Mouse (Mus musculus) right cerebral cortex, postnatal 10 days (tissue): ENCODE results near the gene Taar1.

Experiments
- DNase-seq, 2 experiments: peaks; one replicate each; pipeline ENCODE4 v3.0.0; 2021; ENCODE audit warnings: low spot score in 2 of 2

The Taar1 gene

DNA sequence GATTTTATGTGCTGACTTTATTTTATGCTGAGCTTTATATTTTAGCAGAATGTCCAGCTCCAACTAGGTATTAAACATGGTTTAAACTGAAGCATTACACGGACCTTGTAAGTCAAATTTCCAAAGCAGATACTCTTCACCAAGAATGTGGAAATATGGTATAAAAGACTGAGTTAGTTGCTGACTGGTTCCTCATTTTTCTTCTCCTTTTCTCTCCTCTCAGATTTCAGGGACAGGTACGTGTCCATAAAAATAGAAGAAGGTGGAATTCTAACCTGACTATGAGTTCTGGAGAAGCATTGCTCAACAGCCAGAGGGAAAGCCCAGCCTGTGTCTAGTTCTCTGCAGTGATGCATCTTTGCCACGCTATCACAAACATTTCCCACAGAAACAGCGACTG lies at the start of gene Taar1:
Taar1 (plus strand) TSS at position 301 of the 400 bp plus-strand sequence.
- DNase-seq = no peak

GRCm38 (mm10) chr10:23880695-23881094 lies 39.5 kb upstream of the Taar1 start:
- no peak for DNase-seq

GRCm38 (mm10) chr10:23884910-23885309 lies 35.2 kb upstream of the Taar1 start:
- DNase-seq = no peak

DNA sequence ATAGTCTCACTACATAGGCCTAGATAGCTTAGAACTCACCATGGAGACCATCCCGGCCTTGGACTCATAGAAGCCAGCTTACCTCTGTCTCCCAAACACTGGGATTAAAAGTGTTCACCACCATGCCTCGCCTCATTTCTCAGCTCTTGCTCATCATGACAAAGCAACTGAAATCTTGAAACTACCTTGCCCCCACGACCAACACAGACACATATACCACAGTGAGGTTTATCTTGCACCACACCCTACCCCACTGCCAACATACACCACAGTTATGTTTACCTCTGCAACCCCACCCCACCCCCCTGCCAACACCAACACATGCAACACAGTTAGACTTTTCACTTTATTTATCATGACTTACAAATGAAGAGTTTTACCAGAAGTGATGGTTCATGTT lies 34.1 kb upstream of the Taar1 start:
- no peak for DNase-seq

- DNase-seq = no peak
Observed at GRCm38 (mm10) chr10:23892987-23893386, 27.2 kb upstream of the Taar1 start.

DNA sequence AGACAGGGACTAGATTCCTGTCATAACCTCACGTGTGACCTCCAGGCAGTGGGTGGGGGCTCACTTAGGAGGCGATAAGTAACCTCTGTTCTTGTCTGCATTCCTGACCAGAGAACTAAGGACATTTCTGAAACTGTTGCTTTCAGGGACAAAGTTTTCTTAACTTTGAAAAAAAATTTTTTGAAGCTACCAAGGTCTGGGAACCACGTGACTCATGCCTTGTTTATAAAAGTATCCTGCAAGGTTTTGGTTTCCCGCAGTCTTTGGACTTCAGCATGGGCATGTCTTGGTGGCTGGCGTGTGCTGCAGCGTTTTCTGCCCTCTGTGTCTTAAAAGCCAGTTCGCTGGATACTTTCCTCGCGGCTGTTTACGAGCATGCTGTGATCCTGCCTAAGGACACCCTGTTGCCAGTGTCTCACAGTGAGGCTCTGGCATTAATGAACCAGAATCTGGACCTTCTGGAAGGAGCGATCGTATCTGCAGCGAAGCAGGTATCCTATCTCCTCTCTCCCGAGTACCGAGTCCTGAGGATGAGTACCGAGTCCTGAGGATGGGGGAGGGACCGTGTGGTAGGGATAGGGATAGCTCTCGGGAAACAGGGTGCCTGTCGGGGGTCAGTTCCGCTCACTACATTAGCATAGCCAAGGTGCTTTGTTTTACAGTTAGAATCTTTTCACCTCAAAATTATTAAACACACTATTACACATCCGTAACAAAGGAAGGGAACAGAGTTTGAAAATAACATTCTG lies 25.4 kb upstream of the Taar1 start, which contains the start of gene Vnn1:
Vnn1 (plus strand) TSS at position 88 of the 749 bp plus-strand sequence.
- no peak for DNase-seq

GRCm38 (mm10) chr10:23895376-23895775 lies 24.8 kb upstream of the Taar1 start:
- no peak for DNase-seq

GRCm38 (mm10) chr10:23901119-23901518 lies 19.0 kb upstream of the Taar1 start:
- DNase-seq = peak in 1 of 2 experiments; percentile 21

- DNase-seq = no peak
Observed at GRCm38 (mm10) chr10:23905661-23906060, 14.5 kb upstream of the Taar1 start.

GRCm38 (mm10) chr10:23922468-23922867 lies 2.3 kb downstream of the Taar1 start:
- no peak for DNase-seq

- no peak for DNase-seq
Observed at GRCm38 (mm10) chr10:23923941-23924340, 3.8 kb downstream of the Taar1 start.

DNA sequence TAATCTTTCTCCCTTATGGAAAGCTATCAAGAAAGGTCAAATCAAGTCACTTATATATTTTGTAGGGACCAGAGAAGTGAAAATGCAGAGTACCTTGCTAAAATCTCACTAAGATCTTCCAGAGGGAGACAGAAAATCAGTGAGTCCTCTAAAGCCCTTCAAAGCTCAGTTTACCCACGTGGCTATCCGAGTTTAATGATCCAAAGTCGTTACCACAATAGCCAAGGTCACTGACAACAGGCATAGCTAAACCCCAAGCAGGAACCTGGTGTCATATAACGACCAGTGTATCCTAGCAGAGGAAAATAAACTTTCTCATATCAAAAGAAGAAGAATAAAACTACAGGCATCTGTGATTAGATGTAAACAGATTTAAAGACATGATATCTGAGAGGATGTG lies 17.5 kb downstream of the Taar1 start:
- DNase-seq = no peak

GRCm38 (mm10) chr10:23938312-23938711 lies 18.2 kb downstream of the Taar1 start, which contains the start of gene Taar2:
TSS of gene Taar2 (plus strand) at chr10:23938572.
- DNase-seq = no peak

DNA sequence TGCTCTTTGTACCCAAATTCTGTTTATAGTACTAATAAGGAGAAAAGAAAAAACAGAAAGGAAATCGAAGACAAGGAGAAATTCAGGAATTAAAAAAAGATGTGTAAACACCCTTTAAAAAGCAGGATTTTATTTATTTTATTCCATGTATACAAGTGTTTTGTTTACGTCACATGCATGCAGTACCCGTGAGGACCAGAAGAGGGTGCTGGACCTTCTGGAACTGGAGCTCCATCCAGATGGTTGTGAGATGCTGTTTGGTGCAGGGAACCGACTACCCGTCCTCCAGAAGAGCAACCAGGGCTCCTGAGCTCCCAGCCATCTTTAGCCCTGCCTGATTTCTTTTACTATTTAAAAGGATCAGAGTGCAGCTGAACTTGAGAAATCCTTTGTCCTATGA lies 22.3 kb downstream of the Taar1 start:
- no peak for DNase-seq

DNA sequence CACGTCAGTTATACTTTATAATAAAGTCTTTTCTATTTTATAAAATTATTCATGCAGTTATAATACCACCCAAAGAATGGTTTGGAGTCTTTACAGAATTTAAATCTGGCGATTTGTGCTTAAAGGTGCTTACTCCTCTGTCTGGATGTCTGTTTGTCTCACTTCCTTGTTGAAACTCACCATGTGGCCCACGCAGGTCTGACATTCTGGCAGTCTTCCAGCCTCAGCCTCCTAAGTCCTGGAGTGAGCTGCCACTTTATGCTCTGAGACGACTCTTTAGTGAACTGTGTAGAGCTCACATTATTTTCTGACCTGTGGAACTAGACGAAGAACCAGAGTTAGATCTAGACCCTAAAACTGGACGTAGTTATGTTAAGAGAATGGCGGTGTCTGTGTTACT lies 27.9 kb downstream of the Taar1 start:
- no peak for DNase-seq

DNA sequence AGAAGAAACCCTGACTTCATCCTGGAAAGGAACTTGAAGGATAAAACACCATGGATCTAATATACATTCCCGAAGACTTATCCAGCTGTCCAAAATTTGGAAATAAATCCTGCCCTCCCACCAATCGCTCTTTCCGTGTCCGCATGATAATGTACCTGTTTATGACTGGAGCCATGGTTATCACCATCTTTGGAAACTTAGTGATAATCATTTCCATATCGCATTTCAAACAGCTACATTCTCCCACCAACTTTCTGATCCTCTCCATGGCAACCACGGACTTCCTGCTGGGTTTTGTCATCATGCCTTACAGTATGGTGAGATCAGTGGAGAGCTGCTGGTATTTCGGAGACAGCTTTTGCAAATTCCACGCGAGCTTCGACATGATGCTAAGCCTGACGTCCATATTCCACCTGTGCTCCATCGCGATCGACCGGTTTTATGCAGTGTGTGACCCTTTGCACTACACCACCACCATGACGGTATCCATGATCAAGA lies 29.4 kb downstream of the Taar1 start, which contains the start of gene Taar3:
Taar3 (plus strand) TSS at position 51 of the 498 bp plus-strand sequence.
- DNase-seq = peak; percentile 43 to 51

DNA sequence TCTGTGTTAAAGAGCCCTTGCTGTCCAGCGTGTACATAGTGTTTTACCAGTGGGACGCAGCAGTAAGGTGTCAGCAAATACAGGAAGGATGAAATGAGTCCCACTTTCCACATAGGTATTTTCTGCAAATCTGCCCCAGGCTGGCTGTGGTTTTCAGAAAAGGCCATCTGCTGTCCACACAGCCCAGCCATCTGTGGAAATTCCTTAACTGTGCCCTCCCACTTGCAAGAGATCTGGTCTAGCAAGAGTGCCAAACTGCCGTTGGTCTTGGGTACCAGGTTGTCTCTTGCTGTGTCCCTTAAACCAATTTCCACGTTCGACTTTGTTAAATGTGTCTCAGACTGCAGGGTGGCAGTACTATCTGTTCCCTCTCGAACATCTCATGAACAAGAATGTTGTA lies 31.6 kb downstream of the Taar1 start:
- DNase-seq = no peak

GRCm38 (mm10) chr10:23959071-23959470 lies 38.9 kb downstream of the Taar1 start:
- no peak for DNase-seq

- DNase-seq = no peak
Observed at GRCm38 (mm10) chr10:23960444-23960915, 40.3 kb downstream of the Taar1 start, which contains the start of gene Taar4. TSS of gene Taar4 (plus strand) at chr10:23960494.

DNA sequence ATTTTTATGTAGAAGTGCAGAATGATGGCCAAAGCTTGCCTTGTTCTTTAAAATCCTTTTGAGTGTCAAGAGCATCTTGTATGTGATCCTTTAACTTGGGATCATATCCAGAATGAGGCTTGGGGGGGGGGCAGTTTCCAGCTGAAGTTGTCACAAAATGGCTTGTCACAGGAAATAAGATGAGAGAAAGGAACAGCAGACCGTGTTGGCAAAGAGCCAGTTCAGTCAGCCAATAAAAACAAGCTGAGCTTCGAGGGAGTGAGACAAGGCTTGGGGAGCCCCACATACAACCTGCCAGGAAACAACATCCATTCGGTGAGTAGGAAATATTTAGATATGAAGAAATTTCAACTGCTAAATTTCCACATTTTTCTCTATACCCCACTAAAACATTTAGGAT lies 43.3 kb downstream of the Taar1 start:
- peak in 1 of 2 experiments; percentile 21 for DNase-seq

- no peak for DNase-seq
Observed at GRCm38 (mm10) chr10:23964921-23965610, 44.9 kb downstream of the Taar1 start.

GRCm38 (mm10) chr10:23970656-23971165 lies 50.6 kb downstream of the Taar1 start, which contains the start of gene Taar5:
TSS of gene Taar5 (plus strand) at chr10:23970706.
- no peak for DNase-seq
